Mouse (Mus musculus) heart, postnatal 25 days (tissue): Measurements from ENCODE around the gene Dock9. TPM values are rescaled to one million over a fixed set of nuclear protein-coding genes. Genes with fewer than 3 reads are reported as not detected.

ENCODE experiments used
- DNase-seq: peaks from one replicate; pipeline ENCODE4 v3.0.0; 2022; ENCODE audit warnings: low spot score
- intact Hi-C: fragments of 180-260 bp; cut with DNase I; formaldehyde crosslinking; loops from one replicate; pipeline ENCODE4 v1.15.1; 2025
- total RNA-seq, 2 experiments: library from RNA; stranded (reverse); gene quantifications; 2 replicates each; pipeline ENCODE4 v1.2.3; 2021

Gene Dock9
- total RNA-seq, 2 experiments from 2014 or later: 28.7 to 34.2 TPM

- intact Hi-C loops: no loop called here
- no peak for DNase-seq
Measured at GRCm38 (mm10) chr14:121495741-121496140, 301.9 kb downstream of the Dock9 start.

DNA sequence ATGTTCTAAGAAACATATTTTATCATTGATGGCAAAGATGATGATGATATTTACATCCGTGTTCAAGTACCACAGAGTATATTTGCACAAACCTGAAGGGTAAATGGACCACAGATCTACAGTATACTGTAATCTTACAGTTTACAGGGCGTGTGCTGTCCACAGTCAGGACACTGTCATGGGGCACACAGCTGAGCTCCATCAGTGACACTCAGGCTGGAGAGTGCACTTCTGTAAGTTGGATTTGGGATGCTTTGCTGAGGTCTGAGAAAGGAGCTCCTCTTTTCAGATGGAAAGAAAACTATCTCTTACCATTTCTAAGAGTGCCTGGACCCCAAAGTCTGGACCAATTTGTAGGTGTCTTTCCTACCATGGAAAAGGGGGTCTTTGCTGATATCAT lies 302.5 kb downstream of the Dock9 start:
- no peak for DNase-seq
- intact Hi-C loops: no loop called here

- DNase-seq: no peak
- intact Hi-C loops: no loop called here
Measured at GRCm38 (mm10) chr14:121494238-121494637, 303.4 kb downstream of the Dock9 start.

- no peak for DNase-seq
- intact Hi-C loops: no loop called here
Measured at GRCm38 (mm10) chr14:121493712-121494111, 303.9 kb downstream of the Dock9 start.

GRCm38 (mm10) chr14:121492328-121492727 lies 305.3 kb downstream of the Dock9 start:
- intact Hi-C loops: no loop called here
- DNase-seq: no peak

Other genes starting within 250 kb of the Dock9 start
- gene Ubac2, start 80.8 kb upstream of the Dock9 start, total RNA-seq: 10 to 100 TPM; 25.9 to 27.4 TPM
- under 1 TPM; 0.28 to 0.29 TPM for gene Gpr18, start 117.9 kb upstream of the Dock9 start, total RNA-seq
- gene Gpr183, start 167.4 kb upstream of the Dock9 start, total RNA-seq: 1 to 10 TPM; 1.4 to 1.6 TPM
- gene Timm8a2, start 236.8 kb upstream of the Dock9 start, total RNA-seq: not detected